Mouse (Mus musculus) C2C12 (cell line): ENCODE data around the gene Rhd.

Experiments used
- CTCF ChIP-seq: IDR thresholded peaks from one replicate; pipeline ENCODE4 v1.5.1; 2011; ENCODE audit not compliant: control insufficient read depth, insufficient read depth, insufficient read length
- MAX ChIP-seq: IDR thresholded peaks from one replicate; pipeline ENCODE4 v1.6.1; 2011; ENCODE audit warnings: mild to moderate bottlenecking, control low read depth

GRCm38 (mm10) chr4:134853259-134853636, 11.1 kb upstream of the Rhd start, which contains the start of gene Maco1:
- TF ChIP-seq CTCF (no peak), MAX (no peak)
